Mouse (Mus musculus): Measurements from ENCODE around the gene Gm7879. TPM values are rescaled to one million over a fixed set of nuclear protein-coding genes. Genes with fewer than 3 reads are reported as not detected.
"Not testable (repeated sequence)": the region's sequence is repeated elsewhere in the genome, so short reads cannot be mapped to it uniquely, and the experiment has no call there.

Gm7879 gene
- total RNA-seq (2021): 1 to 10 TPM; 5.1 to 5.2 TPM
- long read RNA-seq, experiment 1, partial matches to known transcripts: 0 of 1 reads
- long read RNA-seq, experiment 1, other reads (novel, unspliced or antisense): 0 of 1 reads
- long read RNA-seq, experiment 2, partial matches to known transcripts: 0 of 3 reads
- long read RNA-seq, experiment 2, other reads (novel, unspliced or antisense): 0 of 3 reads

DNA sequence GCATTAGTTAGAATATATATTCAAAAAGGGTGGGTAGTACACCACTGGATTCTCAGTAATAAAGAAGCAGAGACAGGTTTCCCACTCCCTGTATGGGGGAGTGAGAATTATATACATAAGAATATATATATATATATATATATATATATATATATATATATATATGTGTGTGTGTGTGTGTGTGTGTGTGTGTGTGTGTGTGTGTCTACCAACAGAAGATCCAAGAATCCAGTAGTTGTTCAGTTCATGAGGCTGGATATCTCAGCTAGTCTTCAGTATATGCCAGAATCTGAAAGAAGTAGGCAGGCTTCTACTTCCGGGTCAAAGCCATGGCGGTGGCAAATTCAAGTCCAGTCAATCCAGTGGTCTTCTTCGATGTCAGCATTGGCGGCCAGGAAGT is at the start of gene Gm7879:
Gm7879 (plus strand) TSS at position 301 of the 400 bp plus-strand sequence.
- intact Hi-C loops (cut with DNase I; ENCODE audit: low total_unique reads); DNase-seq: not testable (repeated sequence)

DNA sequence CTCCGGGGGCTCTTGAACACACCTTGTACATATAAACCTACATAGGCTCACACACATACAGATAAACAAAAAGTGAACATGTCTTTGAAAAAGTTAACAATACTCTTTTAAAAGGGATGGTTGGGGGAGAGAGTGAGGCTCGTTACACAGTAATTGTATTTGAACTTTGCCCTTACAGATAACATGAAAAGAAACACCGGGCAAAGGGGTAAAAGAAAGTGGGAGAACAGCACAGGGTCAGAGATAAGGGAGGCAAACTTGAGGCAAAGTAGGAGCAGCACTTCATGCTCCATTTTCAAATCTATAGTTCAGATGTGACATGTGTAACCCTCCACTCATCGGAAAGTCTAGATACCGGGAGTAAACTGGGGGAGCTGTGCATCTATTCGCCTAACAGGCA is 49.3 kb upstream of the Gm7879 start:
- intact Hi-C loops (cut with DNase I; ENCODE audit: low total_unique reads): no loop called here
- DNase-seq: no peak

DNA sequence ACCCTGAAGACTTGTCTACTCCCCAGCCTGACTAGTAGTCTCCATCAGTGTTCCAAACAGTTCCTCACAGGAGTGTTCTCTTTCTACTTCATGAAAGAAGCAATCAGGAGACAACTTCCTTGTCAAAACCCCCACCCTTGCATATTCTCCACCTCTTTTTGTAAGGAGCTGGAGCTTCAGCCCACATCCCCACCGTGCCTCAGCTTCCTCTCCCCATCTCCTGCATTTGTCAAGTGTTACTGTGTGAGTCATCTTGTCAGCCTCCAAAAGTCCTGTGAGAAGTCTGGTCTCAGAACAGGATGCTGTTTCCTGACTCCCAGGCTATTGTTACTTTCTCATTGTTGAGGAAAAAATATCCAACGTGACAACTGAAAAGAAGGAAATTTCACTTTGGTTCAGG is 47.6 kb upstream of the Gm7879 start:
- intact Hi-C loops (cut with DNase I; ENCODE audit: low total_unique reads): no loop called here
- DNase-seq: no peak

DNA sequence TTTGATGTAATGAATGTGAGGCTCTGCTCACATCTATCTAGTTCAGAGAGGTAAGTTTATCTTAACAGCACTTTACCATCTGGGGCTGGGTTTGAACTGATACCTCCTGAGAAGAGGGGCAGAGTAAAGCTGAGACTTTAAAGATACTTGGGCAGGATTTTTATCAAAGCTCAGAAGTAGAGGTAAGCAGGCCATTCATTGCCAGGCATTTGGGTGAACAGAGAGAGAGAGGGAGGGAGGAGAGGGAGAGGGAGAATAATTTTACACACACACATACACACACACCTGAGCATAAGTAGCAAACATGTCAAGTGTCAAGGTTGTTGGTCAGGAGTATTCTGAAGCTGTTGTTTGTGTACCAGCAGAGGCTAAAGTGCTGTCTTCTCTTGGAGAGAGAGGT is 44.7 kb upstream of the Gm7879 start, which contains the start of gene Cd38:
Cd38 (plus strand) TSS at position 301 of the 400 bp plus-strand sequence.
- DNase-seq: no peak
- intact Hi-C loops (cut with DNase I; ENCODE audit: low total_unique reads): no loop called here

DNA sequence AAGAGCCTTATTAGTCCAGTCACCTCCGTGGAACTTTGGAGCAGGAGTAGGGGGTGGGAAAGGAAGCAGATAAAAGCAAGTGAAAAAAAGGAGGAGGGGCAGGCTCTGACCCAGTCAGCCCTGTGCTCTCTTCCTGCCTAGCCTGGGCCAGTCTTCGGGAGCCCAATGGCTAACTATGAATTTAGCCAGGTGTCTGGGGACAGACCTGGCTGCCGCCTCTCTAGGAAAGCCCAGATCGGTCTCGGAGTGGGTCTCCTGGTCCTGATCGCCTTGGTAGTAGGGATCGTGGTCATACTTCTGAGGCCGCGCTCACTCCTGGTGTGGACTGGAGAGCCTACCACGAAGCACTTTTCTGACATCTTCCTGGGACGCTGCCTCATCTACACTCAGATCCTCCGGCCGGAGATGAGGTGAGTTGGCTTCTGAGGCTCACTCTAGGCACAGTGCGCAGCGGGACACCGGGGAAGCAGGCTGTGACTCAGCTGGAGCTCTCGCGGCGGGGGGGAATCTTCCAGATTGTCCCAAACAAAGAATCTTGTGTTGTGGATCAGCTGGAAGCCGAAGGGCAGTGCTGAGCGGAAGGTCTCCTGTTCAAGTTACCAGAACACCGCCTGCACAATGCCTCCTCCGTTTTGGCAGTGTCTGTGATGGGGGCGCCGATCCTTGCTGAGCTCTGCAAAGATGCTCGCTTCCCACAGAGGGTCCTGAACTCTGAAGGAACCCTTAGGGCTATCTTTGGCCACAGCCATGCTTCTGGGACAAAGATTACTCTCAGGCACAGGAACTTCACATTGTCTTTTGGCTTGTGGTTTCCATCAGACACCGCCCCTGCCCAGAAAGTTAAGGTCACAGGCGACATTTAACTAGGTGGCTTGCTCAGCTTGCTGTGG is 44.0 kb upstream of the Gm7879 start:
- intact Hi-C loops (cut with DNase I; ENCODE audit: low total_unique reads): no loop called here
- DNase-seq: peak; percentile 32

DNA sequence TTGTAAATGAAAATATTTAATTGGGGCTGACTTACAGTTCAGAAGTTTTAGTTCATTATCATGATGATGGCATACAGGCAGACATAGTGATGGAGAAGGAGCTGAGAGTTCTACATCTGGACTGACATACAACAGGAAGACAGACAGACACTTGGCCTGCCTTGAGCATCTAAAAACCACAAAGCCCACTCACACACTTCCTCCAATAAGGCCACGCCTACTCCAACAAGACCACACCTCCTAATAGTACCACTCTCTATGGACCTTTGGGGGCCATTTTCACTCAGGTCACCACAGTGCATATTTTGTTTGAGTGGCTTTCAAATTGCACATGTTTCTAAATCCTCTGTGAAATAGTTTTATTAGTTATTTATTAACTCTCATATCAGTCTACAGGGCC is 41.1 kb upstream of the Gm7879 start:
- intact Hi-C loops (cut with DNase I; ENCODE audit: low total_unique reads): no loop called here
- DNase-seq: no peak

DNA sequence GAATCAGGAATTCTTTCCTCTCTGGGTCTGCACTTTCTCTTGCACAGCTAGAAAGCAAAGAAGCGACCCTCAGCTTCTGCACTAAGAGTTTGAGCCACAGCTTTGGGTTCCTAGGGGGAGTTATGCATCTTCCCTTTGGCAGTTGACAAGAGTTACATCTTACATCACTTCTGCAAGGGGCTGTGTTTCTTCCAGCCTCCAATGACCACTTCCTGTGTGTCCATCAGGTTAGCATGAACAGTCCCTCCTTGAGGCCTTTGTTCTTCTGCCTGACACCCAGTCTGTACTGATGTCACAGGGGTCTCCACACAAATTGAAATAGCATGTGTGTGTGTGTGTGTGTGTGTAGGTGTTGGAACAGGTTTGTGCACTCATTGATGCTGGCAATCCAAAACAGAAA is 40.3 kb upstream of the Gm7879 start:
- intact Hi-C loops (cut with DNase I; ENCODE audit: low total_unique reads): no loop called here
- DNase-seq: no peak

DNA sequence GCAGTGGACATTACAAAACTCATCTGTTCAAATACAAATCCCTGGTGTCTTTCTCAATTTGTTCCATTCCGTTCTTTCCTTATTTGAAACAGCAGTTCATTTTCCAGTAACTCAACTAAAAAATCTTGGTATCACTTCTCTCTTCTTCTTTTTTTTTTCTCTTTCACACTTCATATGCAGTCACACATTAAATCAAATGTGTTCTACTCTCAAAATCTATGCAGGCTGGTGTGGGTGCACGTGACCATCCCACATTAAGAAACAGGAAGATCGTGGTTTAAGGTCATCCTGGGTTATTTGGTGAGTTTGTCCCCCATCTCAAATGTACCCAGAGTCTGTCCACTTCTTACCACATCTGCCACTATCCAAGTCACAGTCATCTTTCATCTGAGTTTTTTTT is 30.9 kb upstream of the Gm7879 start:
- no peak for DNase-seq
- intact Hi-C loops (cut with DNase I; ENCODE audit: low total_unique reads): no loop called here

DNA sequence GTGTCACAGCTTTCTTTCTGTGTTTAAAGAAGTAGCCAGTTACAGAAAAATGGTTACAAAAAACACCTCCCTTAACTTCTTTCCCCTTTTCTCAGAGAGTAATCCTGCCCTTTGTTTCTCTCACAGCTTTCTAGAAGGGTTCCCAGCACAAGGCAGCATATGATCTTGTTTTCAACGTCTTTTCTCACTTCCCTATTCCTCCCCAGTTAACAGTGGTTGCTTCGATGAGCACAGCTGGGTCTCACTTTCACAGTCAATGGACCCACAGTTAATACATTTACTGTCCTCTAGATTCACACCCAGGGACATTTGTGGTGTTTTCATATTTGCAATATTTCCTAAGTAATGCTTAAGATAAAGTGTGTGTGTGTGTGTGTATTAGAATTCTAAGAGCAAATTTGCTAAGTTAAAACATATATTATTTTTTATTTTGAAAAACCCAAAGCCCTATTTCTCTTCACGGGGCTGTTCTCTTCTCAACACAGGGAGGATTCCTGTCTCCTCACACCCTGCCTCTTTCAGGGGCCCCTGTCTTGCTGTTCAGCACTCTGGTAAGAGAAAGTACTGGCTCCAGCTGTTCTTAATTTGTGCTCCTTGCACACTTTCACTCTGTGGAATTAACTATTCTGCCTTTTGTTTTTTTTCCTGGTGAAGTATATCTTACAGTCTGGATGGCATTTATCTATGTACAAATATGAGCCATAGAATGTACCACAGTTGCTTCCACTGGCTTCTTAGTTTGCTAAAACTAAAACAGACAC is 27.7 kb upstream of the Gm7879 start:
- intact Hi-C loops (cut with DNase I; ENCODE audit: low total_unique reads): no loop called here
- no peak for DNase-seq

DNA sequence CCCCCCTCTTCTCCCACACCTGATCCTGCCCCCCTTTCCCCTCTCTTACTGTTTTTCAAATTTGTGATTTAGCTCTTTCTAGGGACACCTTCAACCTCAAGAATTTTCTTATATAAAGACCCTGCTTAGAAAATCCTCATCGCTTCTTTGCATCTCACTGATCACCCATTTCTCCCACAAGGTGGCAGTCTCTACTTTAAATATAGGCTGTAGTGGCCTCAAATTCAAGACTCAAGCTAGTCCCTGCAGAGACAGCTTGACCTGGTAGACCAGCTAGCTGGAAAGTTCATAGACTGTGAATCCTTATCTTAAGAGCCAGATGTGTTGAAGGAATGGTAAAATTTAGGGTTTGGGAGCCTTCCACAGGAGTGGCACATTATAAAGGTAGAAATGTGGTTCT is 20.6 kb upstream of the Gm7879 start:
- DNase-seq: no peak
- intact Hi-C loops (cut with DNase I; ENCODE audit: low total_unique reads): loop anchor here (5.0 kb wide), 1 partner anchor 95 kb away; no protein-coding TSS in a partner anchor

DNA sequence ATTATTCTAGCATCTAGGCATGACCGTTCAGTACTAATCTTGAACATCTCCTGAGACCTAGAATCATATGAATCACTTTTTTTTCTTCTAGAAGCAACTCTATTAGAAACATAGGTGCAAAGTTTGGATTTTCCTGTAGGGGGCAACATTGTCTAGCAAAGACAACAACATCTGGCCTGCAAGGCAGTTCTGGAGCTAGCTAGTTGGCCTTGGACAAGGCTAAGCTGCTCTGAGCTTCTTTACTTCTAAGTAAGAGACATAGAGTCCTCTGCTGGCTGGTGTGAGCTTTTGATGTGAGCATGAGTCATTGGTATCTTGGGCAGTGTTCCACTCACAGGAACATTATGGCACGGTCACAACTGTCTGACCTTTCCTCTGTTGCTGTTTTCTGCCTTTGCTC is 18.8 kb upstream of the Gm7879 start:
- DNase-seq: peak; percentile 13
- intact Hi-C loops (cut with DNase I; ENCODE audit: low total_unique reads): loop anchor here (5.0 kb wide), 1 partner anchor 93 kb away; no protein-coding TSS in a partner anchor

DNA sequence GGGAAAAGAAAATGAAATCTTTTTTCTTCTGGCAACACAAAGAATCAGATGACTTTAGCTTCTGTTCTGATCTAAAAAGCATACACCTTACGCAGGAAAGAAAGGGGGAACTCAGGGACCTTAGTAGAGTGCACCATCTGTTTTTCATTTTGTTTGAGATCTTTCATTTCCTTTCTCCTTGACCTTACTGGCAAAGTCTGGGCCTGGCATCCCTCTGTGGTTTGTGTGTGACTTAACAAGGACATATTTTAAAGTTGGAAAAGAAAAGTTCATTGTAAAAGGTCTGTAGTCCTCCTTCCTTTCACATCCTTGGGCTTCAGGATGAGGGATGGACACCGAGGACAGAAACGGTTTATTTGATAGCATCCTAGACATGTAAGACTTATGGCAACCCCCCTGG is 17.0 kb upstream of the Gm7879 start:
- intact Hi-C loops (cut with DNase I; ENCODE audit: low total_unique reads): no loop called here
- no peak for DNase-seq

DNA sequence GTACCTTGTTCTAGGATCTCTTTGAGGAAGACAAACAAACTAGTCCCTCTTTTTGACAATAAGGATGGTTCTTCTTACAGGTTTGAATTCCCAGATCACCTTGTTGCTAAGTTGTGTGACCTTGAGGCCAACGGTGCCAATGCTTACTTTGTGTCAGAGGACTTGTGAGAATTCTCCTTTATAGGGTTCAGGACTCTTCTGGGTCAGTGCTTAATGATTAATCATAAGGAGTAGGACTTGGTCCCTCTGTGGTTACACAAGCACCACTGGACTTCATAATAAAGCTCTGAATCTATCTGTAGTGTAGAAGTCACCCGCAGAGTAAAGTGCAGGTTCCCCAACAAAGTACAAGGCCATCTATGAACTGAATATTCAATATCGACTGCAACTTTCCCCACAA is 8.3 kb upstream of the Gm7879 start:
- intact Hi-C loops (cut with DNase I; ENCODE audit: low total_unique reads): no loop called here

DNA sequence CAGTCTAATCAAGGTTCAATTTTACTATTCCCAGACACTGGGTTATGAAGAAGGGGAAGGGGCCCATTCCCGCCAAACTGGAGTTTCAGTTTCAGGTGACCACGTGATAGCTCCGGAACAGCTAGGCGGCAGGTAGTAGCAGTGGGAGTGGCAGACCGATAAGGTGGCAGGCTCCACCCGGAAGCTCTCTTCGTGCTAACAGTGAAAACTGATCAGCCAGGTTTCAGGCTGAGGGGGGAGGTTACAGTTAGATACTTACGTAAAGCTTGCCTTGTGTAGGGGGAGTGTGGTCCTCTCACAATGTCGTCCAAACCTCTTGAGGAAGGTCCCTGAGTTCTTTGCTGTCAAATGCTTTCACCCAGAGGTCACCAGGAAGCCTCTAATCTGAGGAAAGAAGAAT is 3.7 kb upstream of the Gm7879 start:
- intact Hi-C loops (cut with DNase I; ENCODE audit: low total_unique reads): no loop called here
- DNase-seq: no peak

More for the DNA sequence above, 8.3 kb upstream of the Gm7879 start:
- DNase-seq: no peak

DNA sequence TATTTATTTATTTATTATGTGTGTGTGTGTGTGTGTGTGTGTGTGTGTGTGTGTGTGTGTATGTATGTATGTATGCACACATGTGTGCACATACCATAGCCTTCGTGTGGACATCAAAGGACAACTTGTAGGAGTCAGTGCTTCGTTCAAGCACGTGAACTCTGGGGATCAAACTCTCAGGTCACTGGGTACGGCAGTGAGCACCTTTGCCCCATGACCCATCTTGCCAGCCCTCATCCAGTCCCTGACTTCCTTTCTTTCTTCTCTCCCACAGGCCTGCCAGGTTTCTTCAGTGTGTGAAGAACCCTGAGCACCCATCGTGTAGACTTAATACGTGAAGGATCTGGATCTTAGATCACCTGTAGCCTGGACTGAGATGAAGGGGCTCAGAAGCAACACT is 2.9 kb upstream of the Gm7879 start:
- DNase-seq: no peak
- intact Hi-C loops (cut with DNase I; ENCODE audit: low total_unique reads): no loop called here

DNA sequence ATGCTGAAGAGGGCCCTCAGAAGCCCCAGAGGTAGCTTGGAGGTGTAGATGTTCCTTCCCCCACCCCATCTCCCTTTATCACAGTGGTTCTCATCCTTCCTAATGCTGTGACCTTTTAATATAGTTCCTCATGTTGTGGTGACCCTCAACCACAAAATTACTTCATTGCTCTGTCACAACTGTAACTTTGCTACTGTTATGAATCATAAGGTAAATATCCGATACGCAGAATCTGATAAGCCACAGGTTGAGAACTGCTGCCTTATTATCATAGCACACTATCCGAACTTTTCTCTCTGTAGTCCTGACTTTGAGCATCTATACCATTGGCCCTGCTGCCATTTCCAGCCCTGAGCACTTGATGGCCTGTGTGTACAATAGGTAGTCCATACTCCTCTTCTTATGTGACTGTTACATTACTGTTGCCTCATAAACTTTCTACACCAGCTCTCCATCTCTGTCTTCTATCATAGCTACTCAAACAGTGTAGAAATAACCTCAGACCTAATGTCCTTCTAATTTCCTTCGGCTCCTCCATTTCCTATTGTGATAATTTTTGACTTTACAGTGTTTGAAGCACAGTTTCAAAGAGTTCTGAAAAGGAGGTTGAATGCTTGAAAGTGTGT is 2.4 kb downstream of the Gm7879 start:
- no peak for DNase-seq
- intact Hi-C loops (cut with DNase I; ENCODE audit: low total_unique reads): no loop called here

DNA sequence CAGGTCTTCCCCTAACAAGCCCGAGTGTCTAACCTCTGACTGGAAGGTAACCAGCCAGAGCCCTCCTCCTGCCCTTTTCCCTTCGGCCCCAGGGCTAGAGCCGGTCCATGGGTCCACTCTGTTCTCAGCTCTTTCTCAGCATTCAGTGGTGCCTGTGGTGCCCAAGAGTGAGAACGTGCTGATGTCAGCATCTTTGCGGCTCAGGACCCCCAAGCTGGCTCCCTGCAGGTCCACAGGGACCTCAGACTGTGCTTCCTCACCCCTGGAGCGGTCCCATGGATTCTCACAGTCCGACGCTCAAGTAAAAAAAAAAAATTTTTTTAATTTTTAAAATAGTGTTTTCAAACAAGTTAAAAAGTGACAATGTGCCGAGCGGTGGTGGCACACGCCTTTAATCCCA is 8.9 kb downstream of the Gm7879 start:
- no peak for DNase-seq

DNA sequence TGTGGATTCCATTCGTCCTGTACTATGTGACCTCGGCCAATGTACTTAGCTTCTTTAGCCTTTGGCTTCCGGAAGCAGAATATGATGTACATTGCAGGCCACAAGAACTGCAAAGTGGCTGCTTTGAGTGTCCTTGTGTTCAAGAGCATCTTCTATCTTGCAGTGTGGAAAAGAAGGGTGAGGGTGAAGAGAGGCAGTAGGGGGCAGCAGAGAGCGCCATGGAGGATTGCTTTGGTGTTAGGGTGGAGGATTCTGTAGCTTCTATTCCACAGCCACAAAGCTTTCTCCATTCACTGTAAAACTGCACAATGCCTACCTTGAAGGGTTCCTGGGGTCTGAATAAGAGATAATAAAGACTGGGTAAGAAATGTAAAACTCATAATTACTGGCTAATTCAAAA is 11.0 kb downstream of the Gm7879 start:
- DNase-seq: peak; percentile 29
- intact Hi-C loops (cut with DNase I; ENCODE audit: low total_unique reads): no loop called here

More for the DNA sequence above, 8.9 kb downstream of the Gm7879 start:
- intact Hi-C loops (cut with DNase I; ENCODE audit: low total_unique reads): no loop called here

DNA sequence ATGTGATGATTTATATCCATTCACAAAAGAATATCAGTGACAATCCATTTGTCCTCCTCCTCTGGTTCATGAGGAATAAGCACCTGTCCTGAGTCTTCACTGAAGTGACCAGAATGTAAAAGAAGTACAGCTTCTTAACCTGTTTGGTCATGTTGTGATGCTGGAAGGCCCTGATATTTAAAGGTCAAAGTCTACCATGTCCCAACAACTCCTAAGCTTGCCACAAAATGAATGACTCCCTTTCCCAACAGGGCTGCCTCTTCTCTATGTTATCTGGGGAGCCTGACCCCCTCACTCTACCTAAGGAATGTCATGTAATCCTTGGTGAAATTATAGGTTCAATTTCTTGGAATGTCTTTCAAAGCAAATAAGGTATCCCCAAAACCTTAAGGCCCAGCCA is 14.8 kb downstream of the Gm7879 start:
- DNase-seq: no peak
- intact Hi-C loops (cut with DNase I; ENCODE audit: low total_unique reads): no loop called here

DNA sequence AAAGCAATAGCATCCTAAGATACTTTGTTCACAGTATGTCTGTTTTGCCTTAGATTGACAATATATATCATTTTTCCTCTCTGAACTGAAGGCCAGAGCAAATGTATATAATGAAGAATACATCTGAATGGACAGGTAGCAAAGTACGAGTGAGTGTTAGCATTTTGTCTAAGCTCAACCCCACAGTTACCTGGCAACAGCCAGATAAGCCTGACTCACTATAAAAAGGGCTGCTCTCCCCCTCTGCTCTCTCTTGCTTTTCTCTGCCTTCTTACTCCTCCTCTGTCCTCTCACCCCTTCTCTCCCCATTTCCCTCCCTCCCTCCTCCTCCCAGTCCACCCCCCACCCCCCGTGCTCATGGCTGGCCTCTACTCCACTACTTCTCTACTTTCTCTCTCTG is 20.3 kb downstream of the Gm7879 start:
- intact Hi-C loops (cut with DNase I; ENCODE audit: low total_unique reads): no loop called here
- DNase-seq: no peak
